Mouse (Mus musculus): Measurements from ENCODE around the gene Cadps2. TPM values are rescaled to one million over a fixed set of nuclear protein-coding genes. Genes with fewer than 3 reads are reported as not detected.
A peak's percentile ranks its signal among the peaks of the same experiment; 100 is the strongest.

Cadps2 gene
- total RNA-seq, 2 experiments from 2014 or later: 0.15 to 0.22 TPM

DNA sequence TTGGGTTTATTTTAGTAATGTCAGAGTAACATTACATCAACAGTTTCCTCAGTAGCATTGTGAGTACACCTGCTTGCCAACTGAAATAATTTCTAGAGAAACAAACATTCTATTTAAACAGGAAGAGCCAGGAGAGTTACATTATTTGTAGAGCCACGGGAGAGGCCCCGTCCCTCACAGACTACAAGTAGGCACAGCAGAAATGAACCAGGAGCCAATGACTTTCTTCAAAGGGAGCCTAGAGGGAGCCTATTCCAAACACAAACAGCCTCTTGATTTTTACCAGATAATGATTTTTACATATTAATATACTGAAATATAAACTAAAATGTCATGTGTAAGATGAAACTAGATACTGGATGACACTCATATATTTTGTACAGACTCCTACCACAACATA lies 2.5 kb downstream of the Cadps2 start:
- DNase-seq: no peak
- Histone ChIP-seq H3K27ac (no peak overlapping the region), H3K4me3 (no peak overlapping the region)
- no peak for TF ChIP-seq CTCF (IDR thresholded peaks at IDR 0.05)
- intact Hi-C loops (cut with DNase I): no loop called here

GRCm38 (mm10) chr6:23835552-23835951 lies 3.7 kb downstream of the Cadps2 start:
- intact Hi-C loops (cut with DNase I): no loop called here
- H3K4me3 ChIP-seq: no peak overlapping the region
- DNase-seq: no peak
- no peak for TF ChIP-seq CTCF (IDR thresholded peaks at IDR 0.05)
- H3K27ac ChIP-seq: no peak overlapping the region

GRCm38 (mm10) chr6:23830741-23831140 lies 8.5 kb downstream of the Cadps2 start:
- no peak overlapping the region for H3K27ac ChIP-seq
- TF ChIP-seq CTCF (IDR thresholded peaks at IDR 0.05): no peak
- no peak overlapping the region for H3K4me3 ChIP-seq
- intact Hi-C loops (cut with DNase I): no loop called here
- DNase-seq: no peak

DNA sequence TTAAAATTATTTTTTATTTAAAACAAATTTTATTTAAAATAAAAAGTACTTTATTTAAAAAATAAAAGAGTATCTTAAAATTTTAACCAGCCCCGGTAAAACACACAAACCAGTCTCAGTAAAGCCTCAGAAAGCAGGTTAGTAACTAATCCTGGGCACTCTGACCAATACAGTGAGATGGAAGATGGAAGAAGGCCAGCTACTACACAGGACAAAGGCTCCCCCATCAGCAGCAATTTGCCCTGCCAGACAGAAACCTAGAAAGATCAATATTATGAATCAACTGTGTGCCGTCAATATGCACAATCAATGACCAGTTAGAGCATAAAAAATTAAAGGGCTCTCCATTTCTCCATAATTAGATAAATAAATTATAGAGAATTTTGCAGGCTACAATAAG lies 9.9 kb downstream of the Cadps2 start:
- TF ChIP-seq CTCF (IDR thresholded peaks at IDR 0.05): no peak
- intact Hi-C loops (cut with DNase I): no loop called here
- no peak for DNase-seq
- no peak overlapping the region for H3K4me3 ChIP-seq
- no peak overlapping the region for H3K27ac ChIP-seq

DNA sequence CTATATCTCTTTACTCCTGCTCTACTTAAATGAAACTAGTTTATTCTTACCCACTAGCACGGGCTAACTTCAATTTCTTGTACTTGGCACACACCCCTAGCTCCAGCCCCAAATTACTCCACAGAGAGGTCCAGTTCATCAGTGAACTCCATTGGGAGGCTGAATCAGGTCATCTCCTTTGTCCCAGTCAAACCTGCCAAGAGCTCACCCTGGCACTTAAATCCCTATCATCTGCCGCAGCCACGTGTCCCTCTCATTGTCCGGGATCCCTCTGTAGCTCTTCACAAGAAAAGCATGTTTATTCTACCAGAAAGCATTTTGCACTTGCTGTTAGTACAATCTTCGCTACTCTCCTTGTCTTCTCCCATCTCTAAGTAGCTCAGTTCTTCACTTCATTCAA lies 17.4 kb downstream of the Cadps2 start:
- no peak for DNase-seq
- intact Hi-C loops (cut with DNase I): no loop called here
- Histone ChIP-seq H3K27ac (no peak overlapping the region), H3K4me3 (no peak overlapping the region)
- no peak for TF ChIP-seq CTCF (IDR thresholded peaks at IDR 0.05)

GRCm38 (mm10) chr6:23810087-23810486 lies 29.1 kb downstream of the Cadps2 start:
- DNase-seq: no peak
- intact Hi-C loops (cut with DNase I): no loop called here
- Histone ChIP-seq H3K27ac (no peak overlapping the region), H3K4me3 (no peak overlapping the region)
- TF ChIP-seq CTCF (IDR thresholded peaks at IDR 0.05): no peak

DNA sequence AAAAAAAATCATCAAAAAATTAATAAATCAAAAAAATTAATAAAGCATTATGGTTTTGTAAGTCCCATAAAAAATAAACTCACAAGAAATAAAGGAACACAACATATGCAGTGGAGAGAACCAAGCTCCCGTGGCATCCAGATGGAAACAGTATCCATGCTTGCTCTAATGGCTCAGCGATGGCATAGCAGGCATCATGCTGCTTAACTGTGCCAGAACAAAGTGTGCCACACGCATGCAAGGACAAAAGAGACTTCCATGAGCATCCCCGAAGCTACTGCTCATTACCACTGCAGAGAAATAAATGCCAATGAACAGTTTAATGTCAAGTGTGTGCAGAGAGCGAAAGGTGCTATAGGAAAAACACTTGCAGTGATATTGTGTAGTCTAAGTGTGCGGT lies 29.9 kb downstream of the Cadps2 start:
- no peak for TF ChIP-seq CTCF (IDR thresholded peaks at IDR 0.05)
- H3K4me3 ChIP-seq: no peak overlapping the region
- DNase-seq: no peak
- no peak overlapping the region for H3K27ac ChIP-seq
- intact Hi-C loops (cut with DNase I): no loop called here

- H3K4me3 ChIP-seq: no peak overlapping the region
- intact Hi-C loops (cut with DNase I): no loop called here
- H3K27ac ChIP-seq: no peak overlapping the region
- no peak for DNase-seq
- TF ChIP-seq CTCF (IDR thresholded peaks at IDR 0.05): no peak
These were observed 33.9 kb downstream of the Cadps2 start for GRCm38 (mm10) chr6:23805333-23805732.

- no peak for TF ChIP-seq CTCF (IDR thresholded peaks at IDR 0.05)
- no peak for DNase-seq
- H3K4me3 ChIP-seq: no peak overlapping the region
- intact Hi-C loops (cut with DNase I): no loop called here
- H3K27ac ChIP-seq: no peak overlapping the region
These were observed 47.4 kb downstream of the Cadps2 start for GRCm38 (mm10) chr6:23791822-23792221.

- no peak for DNase-seq
- intact Hi-C loops (cut with DNase I): no loop called here
- no peak for TF ChIP-seq CTCF (IDR thresholded peaks at IDR 0.05)
- no peak overlapping the region for H3K27ac ChIP-seq
- no peak overlapping the region for H3K4me3 ChIP-seq
These were observed 61.6 kb downstream of the Cadps2 start for GRCm38 (mm10) chr6:23777641-23778040.

DNA sequence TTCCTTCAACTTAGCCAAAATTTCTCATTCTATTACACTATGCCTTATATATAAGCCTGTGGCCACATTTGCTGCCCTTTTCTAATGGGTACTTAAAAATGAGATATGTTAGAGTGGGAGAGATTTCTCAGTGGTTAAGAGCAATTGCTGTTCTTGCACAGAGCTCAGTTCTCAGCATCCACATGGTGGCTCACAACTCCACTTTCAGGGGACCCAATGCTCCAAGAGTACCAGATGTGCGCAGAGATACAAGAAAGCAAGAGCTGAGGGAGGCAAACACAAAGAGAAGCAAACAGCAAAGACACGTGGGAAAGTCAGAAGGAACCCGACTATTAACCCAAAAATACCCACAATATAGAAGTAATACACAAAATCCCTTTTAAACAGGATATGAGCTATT lies 77.0 kb downstream of the Cadps2 start:
- TF ChIP-seq CTCF (IDR thresholded peaks at IDR 0.05): no peak
- intact Hi-C loops (cut with DNase I): no loop called here
- Histone ChIP-seq H3K27ac (no peak overlapping the region), H3K4me3 (no peak overlapping the region)
- no peak for DNase-seq

DNA sequence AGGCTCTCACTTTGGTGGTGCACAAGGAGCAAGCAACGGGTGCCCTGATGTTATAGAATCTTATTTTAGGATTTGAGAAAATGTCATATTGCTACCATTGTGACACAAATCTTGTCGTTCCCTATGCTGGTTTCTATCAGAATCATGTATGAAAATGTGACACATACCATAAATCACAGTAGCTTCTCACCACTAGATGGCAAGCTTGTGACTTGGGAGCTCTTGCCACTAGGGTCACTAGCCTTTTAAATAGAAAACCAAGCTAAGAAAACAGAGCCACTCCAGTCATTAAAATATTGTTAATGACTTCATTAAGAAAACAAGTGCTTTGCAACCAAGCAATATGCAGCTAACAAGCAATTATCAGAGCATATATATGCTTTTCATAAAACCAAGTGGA lies 81.0 kb downstream of the Cadps2 start:
- intact Hi-C loops (cut with DNase I): no loop called here
- Histone ChIP-seq H3K4me3 (no peak overlapping the region), H3K27ac (no peak overlapping the region)
- no peak for DNase-seq
- TF ChIP-seq CTCF (IDR thresholded peaks at IDR 0.05): peak; percentile 25; the same call in 1 of the 2 replicates

- no peak overlapping the region for H3K27ac ChIP-seq
- no peak for TF ChIP-seq CTCF (IDR thresholded peaks at IDR 0.05)
- no peak overlapping the region for H3K4me3 ChIP-seq
- no peak for DNase-seq
- intact Hi-C loops (cut with DNase I): no loop called here
These were observed 90.4 kb downstream of the Cadps2 start for GRCm38 (mm10) chr6:23748823-23749222.

GRCm38 (mm10) chr6:23740010-23740409 lies 99.2 kb downstream of the Cadps2 start:
- TF ChIP-seq CTCF (IDR thresholded peaks at IDR 0.05): no peak
- no peak overlapping the region for H3K4me3 ChIP-seq
- intact Hi-C loops (cut with DNase I): no loop called here
- DNase-seq: no peak
- no peak overlapping the region for H3K27ac ChIP-seq

- Histone ChIP-seq H3K4me3 (no peak overlapping the region), H3K27ac (no peak overlapping the region)
- DNase-seq: no peak
- intact Hi-C loops (cut with DNase I): no loop called here
- TF ChIP-seq CTCF (IDR thresholded peaks at IDR 0.05): no peak
These were observed 106.5 kb downstream of the Cadps2 start for GRCm38 (mm10) chr6:23732750-23733149.

All from gastrocnemius, adult 2 months (tissue).